Mouse (Mus musculus) ES-Bruce4 (cell line): ENCODE results near the gene Adam33. TPM values are rescaled to one million over a fixed set of nuclear protein-coding genes. Genes with fewer than 3 reads are reported as not detected.

Experiments used
- H3K27ac ChIP-seq: 2 replicates; pipeline ENCODE4 v1.5.1; 2012; ENCODE audit warnings: low read length, inconsistent platforms; ENCODE audit not compliant: insufficient read depth
- H3K27me3 ChIP-seq: 2 replicates; pipeline ENCODE4 v1.6.1; 2012; ENCODE audit warnings: mild to moderate bottlenecking, low read length, inconsistent platforms; ENCODE audit not compliant: control insufficient read depth, poor library complexity, insufficient read depth, severe bottlenecking
- H3K36me3 ChIP-seq: 2 replicates; pipeline ENCODE4 v1.6.1; 2012; ENCODE audit warnings: inconsistent platforms, mild to moderate bottlenecking, low read length, moderate library complexity; ENCODE audit not compliant: control insufficient read depth, poor library complexity, insufficient read depth, severe bottlenecking
- H3K4me1 ChIP-seq: one replicate; pipeline ENCODE4 v1.8.1; 2011; ENCODE audit warnings: low read length; ENCODE audit not compliant: control insufficient read depth, insufficient read depth
- H3K4me3 ChIP-seq: 2 replicates; pipeline ENCODE4 v1.5.1; 2011; ENCODE audit warnings: low read depth, mild to moderate bottlenecking, low read length
- H3K9ac ChIP-seq: 2 replicates; pipeline ENCODE4 v1.6.1; 2012; ENCODE audit warnings: low read depth, mild to moderate bottlenecking, inconsistent platforms; ENCODE audit not compliant: poor library complexity, severe bottlenecking
- H3K9me3 ChIP-seq: replicated peaks from 2 replicates; pipeline ENCODE4 v1.6.1; 2012; ENCODE audit warnings: mild to moderate bottlenecking, low read length, inconsistent platforms; ENCODE audit not compliant: control insufficient read depth, poor library complexity, insufficient read depth, severe bottlenecking
- CTCF ChIP-seq: IDR thresholded peaks from one replicate; pipeline ENCODE4 v1.8.1; 2011; ENCODE audit warnings: low read depth, low read length
- EP300 ChIP-seq: IDR thresholded peaks from 2 replicates; pipeline ENCODE4 v1.6.1; 2011; ENCODE audit warnings: low read depth, low read length; ENCODE audit not compliant: insufficient read depth
- POLR2A ChIP-seq: IDR thresholded peaks from one replicate; pipeline ENCODE4 v1.8.1; 2011; ENCODE audit warnings: low read length; ENCODE audit not compliant: insufficient read depth
- polyA plus RNA-seq: library from polyadenylated mRNA; stranded (reverse); fragments of >200 nt; gene quantifications from 2 replicates; pipeline ENCODE4 v1.2.4, GENCODE M21; 2011; ENCODE audit warnings: low read depth; ENCODE audit not compliant: missing spikeins, insufficient read depth, insufficient read length

The Adam33 gene
- polyA plus RNA-seq, 1 experiment = 0.37 TPM

DNA sequence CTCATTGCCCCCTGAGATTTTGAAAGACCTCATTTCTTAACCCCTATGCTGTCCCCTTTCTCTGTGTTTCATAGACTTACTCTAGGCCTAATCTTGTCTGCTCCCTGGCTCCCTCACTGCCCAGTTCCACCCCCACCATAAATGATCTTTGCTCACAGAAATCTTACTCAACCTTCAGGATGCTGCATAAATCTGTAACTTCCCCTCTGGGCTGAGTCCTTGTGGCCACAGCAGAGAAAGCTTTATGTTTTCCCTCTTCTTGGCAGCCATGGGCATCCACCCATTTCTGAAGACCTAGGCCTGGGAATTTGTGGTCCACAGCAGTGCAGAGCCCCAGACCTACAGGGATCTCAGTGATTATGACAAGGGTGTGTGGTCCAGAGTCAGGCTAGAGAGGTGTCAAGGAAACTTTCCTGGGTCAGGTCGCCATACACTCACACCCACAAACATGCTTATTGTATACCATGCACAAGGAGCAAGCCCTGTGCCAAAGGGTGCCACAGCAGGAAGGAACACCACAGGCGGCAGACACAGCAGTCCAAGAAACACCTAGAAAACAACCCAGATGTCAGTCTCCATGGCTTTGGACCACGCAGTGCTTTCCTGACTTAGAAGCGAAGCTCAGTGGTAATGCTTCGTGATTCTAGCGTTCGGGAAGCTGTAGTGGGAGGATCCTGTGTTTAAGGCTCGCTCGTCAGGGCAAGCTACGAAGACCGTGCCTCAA, 23.2 kb upstream of the Adam33 start, which contains the start of gene Siglec1:
TSS of gene Siglec1 (minus strand) at position 99 of the 724 bp plus-strand sequence.
- no peak within 1 kb of the TSS for H3K4me3 ChIP-seq

DNA sequence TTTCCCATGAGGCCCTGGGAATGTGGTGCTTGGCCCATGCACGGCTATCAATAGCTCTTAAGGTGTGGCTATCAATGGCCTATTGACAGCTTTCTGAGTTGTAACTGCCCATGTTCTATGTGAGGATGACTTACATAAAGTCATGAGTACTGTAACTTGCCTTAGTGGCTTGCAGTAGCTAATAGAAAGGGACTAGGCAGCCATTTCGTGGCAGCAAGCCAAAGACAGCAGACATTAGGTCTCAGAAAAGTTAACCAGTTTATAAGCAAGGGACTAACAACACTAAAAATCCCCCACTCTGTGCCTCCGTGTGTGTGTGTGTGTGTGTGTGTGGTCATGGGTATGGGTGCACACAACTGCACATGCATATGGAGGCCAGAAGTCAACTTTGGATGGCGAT, 20.6 kb upstream of the Adam33 start:
- no peaks in the 10 kb centered on the region for H3K36me3 ChIP-seq
- no peaks in the 10 kb centered on the region for H3K9me3 ChIP-seq
- TF ChIP-seq POLR2A (no peak), EP300 (no peak), CTCF (no peak)
- H3K9ac ChIP-seq = no peak overlapping the region
- H3K27ac ChIP-seq = no peak overlapping the region
- no peaks in the 10 kb centered on the region for H3K4me1 ChIP-seq
- no peaks in the 10 kb centered on the region for H3K27me3 ChIP-seq
- no peak overlapping the region for H3K4me3 ChIP-seq

More for the DNA sequence above, 23.2 kb upstream of the Adam33 start, which contains the start of gene Siglec1:
- Histone ChIP-seq H3K27ac (no peak within 1 kb of the TSS), H3K4me1 (no peaks in the 10 kb centered on the region), H3K27me3 (no peaks in the 10 kb centered on the region), H3K36me3 (no peaks in the 10 kb centered on the region), H3K9ac (no peak within 1 kb of the TSS), H3K9me3 (no peaks in the 10 kb centered on the region)
- TF ChIP-seq POLR2A (no peak), CTCF (no peak), EP300 (no peak)

- Histone ChIP-seq H3K27me3 (no peaks in the 10 kb centered on the region), H3K4me3 (no peak overlapping the region), H3K27ac (no peak overlapping the region), H3K9me3 (no peaks in the 10 kb centered on the region), H3K9ac (no peak overlapping the region), H3K4me1 (no peaks in the 10 kb centered on the region), H3K36me3 (no peaks in the 10 kb centered on the region)
- TF ChIP-seq CTCF = no peak
- TF ChIP-seq POLR2A = no peak
- TF ChIP-seq EP300 = no peak
These were observed 16.9 kb upstream of the Adam33 start for GRCm38 (mm10) chr2:131080507-131080906.

DNA sequence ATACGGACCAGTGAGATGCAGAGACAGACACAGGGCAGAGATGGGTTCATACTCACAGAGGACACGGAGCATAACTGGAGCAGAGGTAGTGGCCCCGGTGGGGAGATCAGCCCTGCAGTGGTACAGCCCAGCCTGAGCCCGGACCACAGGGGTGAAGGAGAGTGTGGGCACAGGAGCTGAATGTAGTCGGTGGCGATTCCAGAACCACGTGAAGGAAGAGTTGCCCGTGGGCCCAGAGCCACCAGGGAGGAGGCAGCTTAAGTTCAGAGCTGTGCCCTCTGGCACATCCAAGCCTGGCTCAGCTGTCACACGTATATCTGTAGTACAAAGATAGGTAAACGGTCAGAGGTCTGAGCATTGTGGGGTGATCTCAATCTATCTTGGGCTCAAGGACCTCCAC, 8.9 kb upstream of the Adam33 start:
- Histone ChIP-seq H3K27ac (no peak overlapping the region), H3K9me3 (no peaks in the 10 kb centered on the region), H3K4me1 (no peaks in the 10 kb centered on the region), H3K36me3 (no peaks in the 10 kb centered on the region), H3K27me3 (no peaks in the 10 kb centered on the region), H3K9ac (no peak overlapping the region), H3K4me3 (no peak overlapping the region)
- no peak for TF ChIP-seq POLR2A
- TF ChIP-seq EP300 = no peak
- no peak for TF ChIP-seq CTCF

- TF ChIP-seq CTCF = no peak
- TF ChIP-seq EP300 = no peak
- no peak for TF ChIP-seq POLR2A
- H3K4me3 ChIP-seq = no peak overlapping the region
- no peaks in the 10 kb centered on the region for H3K4me1 ChIP-seq
- no peaks in the 10 kb centered on the region for H3K9me3 ChIP-seq
- no peak overlapping the region for H3K9ac ChIP-seq
- H3K27me3 ChIP-seq = no peaks in the 10 kb centered on the region
- no peaks in the 10 kb centered on the region for H3K36me3 ChIP-seq
- H3K27ac ChIP-seq = no peak overlapping the region
These were observed 3.9 kb upstream of the Adam33 start for GRCm38 (mm10) chr2:131067481-131067880.

GRCm38 (mm10) chr2:131066342-131066741, 2.7 kb upstream of the Adam33 start:
- Histone ChIP-seq H3K9me3 (no peaks in the 10 kb centered on the region), H3K4me1 (no peaks in the 10 kb centered on the region), H3K27ac (no peak overlapping the region), H3K4me3 (no peak overlapping the region), H3K9ac (no peak overlapping the region), H3K27me3 (no peaks in the 10 kb centered on the region), H3K36me3 (no peaks in the 10 kb centered on the region)
- TF ChIP-seq EP300 (no peak), CTCF (no peak), POLR2A (no peak)
